Mouse (Mus musculus) Muller cell, postnatal 12 days (primary cell): ENCODE measurements around the gene Gm21828.
"Not testable (repeated sequence)": the region's sequence is repeated elsewhere in the genome, so short reads cannot be mapped to it uniquely, and the experiment has no call there.

Source experiments
- DNase-seq: peaks from one replicate; pipeline ENCODE4 v3.0.0-alpha.2; 2015; ENCODE audit errors: inconsistent ontology term

The Gm21828 gene

GRCm38 (mm10) chrY:13223828-13224227 lies at the start of gene Gm21828:
Gene Gm21828 (minus strand): TSS chrY:13223928.
- not testable (repeated sequence) for DNase-seq

DNA sequence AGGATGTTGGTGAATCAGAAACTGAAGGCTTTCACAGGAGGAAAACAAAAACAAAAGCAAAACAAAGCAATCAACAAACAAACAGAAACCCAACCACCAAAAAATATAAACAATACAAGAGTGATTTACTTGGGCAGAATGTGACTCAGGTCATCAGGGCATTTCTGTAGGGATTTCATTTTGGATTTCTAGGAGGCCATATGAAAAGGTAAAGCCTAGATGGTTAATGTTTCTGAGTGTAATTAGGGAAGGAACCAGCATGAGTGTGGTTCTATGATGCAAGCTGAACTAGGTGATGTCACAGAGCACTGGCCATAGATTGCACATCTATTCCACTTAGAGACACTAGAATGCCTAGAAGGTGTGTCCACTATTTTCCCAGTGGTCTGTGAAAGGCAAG lies 28.4 kb upstream of the Gm21828 start, which contains the start of the genes Gm21440 and Gm21454:
Gene Gm21440 (plus strand): TSS at position 301 of the 400 bp plus-strand sequence.
Gene Gm21454 (plus strand): TSS at position 352 of the 400 bp plus-strand sequence.
- DNase-seq = not testable (repeated sequence)
